Mouse (Mus musculus) heart, embryonic 13.5 days (tissue): ENCODE measurements around the gene Ngly1. TPM values are rescaled to one million over a fixed set of nuclear protein-coding genes. Genes with fewer than 3 reads are reported as not detected.
A peak's percentile ranks its signal among the peaks of the same experiment; 100 is the strongest.

Experiments
- ATAC-seq: fragments of 200-750 bp; cut with Nextera tagmentation; 2 replicates; pipeline ENCODE4 v1.8.0; 2017; ENCODE audit warnings: moderate TSS enrichment; ENCODE audit not compliant: insufficient number of reproducible peaks, low FRiP score, low TSS enrichment; ENCODE audit errors: extremely low read depth
- H3K27ac ChIP-seq: fragments of 300-500 bp; sonication (generic); replicated peaks from 2 replicates; pipeline ENCODE4 v1.5.1; 2015; ENCODE audit warnings: moderate library complexity, mild to moderate bottlenecking, inconsistent platforms
- H3K27me3 ChIP-seq: fragments of 300-500 bp; sonication (generic); replicated peaks from 2 replicates; pipeline ENCODE4 v1.6.1; 2015; ENCODE audit warnings: mild to moderate bottlenecking, inconsistent platforms
- H3K36me3 ChIP-seq: fragments of 300-500 bp; sonication (generic); 2 replicates; pipeline ENCODE4 v1.6.1; 2015; ENCODE audit warnings: mild to moderate bottlenecking, inconsistent platforms
- H3K4me1 ChIP-seq: fragments of 300-500 bp; sonication (generic); 2 replicates; pipeline ENCODE4 v1.6.1; 2015; ENCODE audit warnings: inconsistent platforms
- H3K4me2 ChIP-seq: fragments of 300-500 bp; sonication (generic); 2 replicates; pipeline ENCODE4 v1.6.1; 2015; ENCODE audit warnings: inconsistent platforms, mild to moderate bottlenecking, moderate library complexity
- H3K4me3 ChIP-seq: fragments of 300-500 bp; sonication (generic); 2 replicates; pipeline ENCODE4 v1.5.1; 2015; ENCODE audit warnings: moderate library complexity, mild to moderate bottlenecking, inconsistent platforms
- H3K9ac ChIP-seq: fragments of 300-500 bp; sonication (generic); 2 replicates; pipeline ENCODE4 v1.6.1; 2015; ENCODE audit warnings: inconsistent platforms, mild to moderate bottlenecking, moderate library complexity
- H3K9me3 ChIP-seq: fragments of 300-500 bp; sonication (generic); 2 replicates; pipeline ENCODE4 v1.6.1; 2016; ENCODE audit warnings: inconsistent platforms
- WGBS: fragments of 180-500 bp; shearing (Covaris S2); methylation state at CpG from one replicate; pipeline ENCODE4 v1.1.7; 2015; ENCODE audit warnings: mixed read lengths; 5-methylcytosine and 5-hydroxymethylcytosine counted together
- polyA plus RNA-seq: library from polyadenylated mRNA; unstranded; fragments of >200 nt; fragmentation: Nextera tagmentation; extraction: Ambion mirVana; gene quantifications from 2 replicates; pipeline ENCODE4 v1.2.1, GENCODE M21; 2015

The Ngly1 gene
- 22.1 and 22.4 TPM in 2 replicates for polyA plus RNA-seq

GRCm38 (mm10) chr14:16249171-16249874, at the start of gene Ngly1, which contains the start of gene Oxsm:
Gene Ngly1, plus strand, starts transcription at chr14:16249280.
Gene Oxsm, minus strand, starts transcription at chr14:16249808.
- under 1% methylated on average over 59 of the region's 65 CpGs for WGBS
- Histone ChIP-seq H3K4me3 (peak within 1 kb of the TSS; percentile 75), H3K4me1 (peaks cover 19% of the 10 kb centered on the region), H3K9me3 (no peaks in the 10 kb centered on the region), H3K4me2 (peak within 1 kb of the TSS; percentile 87), H3K27me3 (no peaks in the 10 kb centered on the region), H3K36me3 (peaks cover 2% of the 10 kb centered on the region; the same call in 1 of the 2 replicates), H3K9ac (peak within 1 kb of the TSS; percentile 92), H3K27ac (peak within 1 kb of the TSS; percentile 89)
- ATAC-seq, result peak; percentile 98

GRCm38 (mm10) chr14:16200220-16200912, 48.7 kb upstream of the Ngly1 start:
- Histone ChIP-seq H3K4me2 (peak overlapping the region; percentile 28), H3K9me3 (no peaks in the 10 kb centered on the region), H3K36me3 (no peaks in the 10 kb centered on the region), H3K27ac (peak overlapping the region; percentile 25), H3K9ac (peak overlapping the region; percentile 28; the same call in 1 of the 2 replicates), H3K4me1 (peaks cover 18% of the 10 kb centered on the region), H3K4me3 (no peak overlapping the region), H3K27me3 (no peaks in the 10 kb centered on the region)
- ATAC-seq, result no peak
- WGBS, result 48% methylated on average over 6 of the region's 6 CpGs

DNA sequence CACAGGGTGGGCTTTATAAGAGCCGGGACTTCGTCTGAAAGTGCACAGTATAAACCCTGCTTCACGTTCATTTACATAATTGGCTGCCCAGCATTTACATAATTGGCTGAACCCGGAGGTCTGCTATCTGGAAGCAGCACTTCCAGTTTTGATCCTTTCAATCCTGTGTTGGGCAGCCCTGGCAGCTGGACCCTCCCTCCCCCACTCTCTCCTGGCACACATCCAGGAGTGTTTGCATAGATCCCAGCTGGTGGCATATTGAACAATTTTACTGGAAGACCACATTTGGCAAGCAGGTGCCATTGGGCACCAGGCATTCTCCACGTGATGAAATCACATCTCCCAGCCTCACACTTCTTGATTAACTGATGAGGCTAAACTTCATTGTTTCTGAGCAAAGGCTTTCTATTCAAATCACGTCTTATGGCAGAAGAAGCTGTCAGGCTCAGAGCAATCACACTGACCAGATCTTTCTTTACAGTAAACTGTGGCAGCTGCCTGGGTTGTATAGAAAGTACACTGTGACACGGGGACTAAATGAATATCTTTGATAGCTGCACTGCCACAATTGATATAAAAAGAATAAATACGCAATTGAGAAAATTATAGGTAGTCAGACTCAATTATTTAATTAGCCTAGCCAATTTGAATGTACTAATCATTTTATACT, 48.0 kb upstream of the Ngly1 start:
- H3K9me3 ChIP-seq, result no peaks in the 10 kb centered on the region
- no peak overlapping the region for H3K9ac ChIP-seq
- 45% methylated on average over 8 of the region's 8 CpGs for WGBS
- H3K36me3 ChIP-seq, result no peaks in the 10 kb centered on the region
- ATAC-seq, result no peak
- H3K27ac ChIP-seq, result peak overlapping the region; percentile 25
- H3K4me3 ChIP-seq, result no peak overlapping the region
- no peaks in the 10 kb centered on the region for H3K27me3 ChIP-seq
- H3K4me2 ChIP-seq, result peak overlapping the region; percentile 28
- peaks cover 18% of the 10 kb centered on the region for H3K4me1 ChIP-seq

DNA sequence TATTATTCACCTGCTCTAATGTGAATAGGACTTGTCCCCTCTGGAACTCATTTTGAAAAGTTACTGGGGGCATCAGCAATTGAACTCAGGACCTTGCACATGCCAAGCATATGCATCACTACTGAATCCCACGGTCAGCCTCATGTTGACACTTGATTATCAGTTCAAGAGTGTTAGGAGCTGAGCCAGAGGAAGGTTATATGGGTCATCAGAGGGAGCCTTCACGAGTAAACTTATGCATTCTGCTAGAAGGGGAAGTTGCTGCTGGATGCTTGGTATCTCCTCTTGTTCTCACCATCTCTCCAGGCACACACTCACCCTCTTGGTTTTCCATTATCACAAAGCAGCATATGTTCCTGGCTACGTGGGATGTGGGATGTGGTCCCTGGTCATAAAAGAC, 47.4 kb upstream of the Ngly1 start:
- H3K27me3 ChIP-seq, result no peaks in the 10 kb centered on the region
- no peaks in the 10 kb centered on the region for H3K9me3 ChIP-seq
- no peak overlapping the region for H3K9ac ChIP-seq
- H3K36me3 ChIP-seq, result no peaks in the 10 kb centered on the region
- no peak overlapping the region for H3K27ac ChIP-seq
- no peak overlapping the region for H3K4me3 ChIP-seq
- H3K4me2 ChIP-seq, result no peak overlapping the region
- no peak for ATAC-seq
- WGBS, result 12% methylated on average over 3 of the region's 3 CpGs
- peaks cover 18% of the 10 kb centered on the region for H3K4me1 ChIP-seq

DNA sequence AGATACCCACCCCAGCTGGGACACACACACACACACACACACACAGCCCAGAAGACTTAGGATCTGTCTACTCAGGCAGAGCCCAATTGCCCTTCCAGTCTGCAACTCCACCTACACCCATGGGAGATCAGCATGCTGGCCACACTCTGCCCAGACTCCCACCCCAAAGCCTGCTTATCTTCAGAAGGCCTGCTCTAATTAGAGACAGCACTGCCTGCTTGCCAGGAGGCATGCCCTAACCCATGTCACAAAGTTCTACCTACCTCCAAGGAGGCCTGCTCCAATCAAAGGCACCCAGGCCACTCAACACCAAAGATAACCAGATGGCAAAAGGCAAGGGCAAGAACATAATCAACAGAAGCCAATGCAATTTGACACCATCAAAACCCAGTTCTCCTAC, 41.4 kb upstream of the Ngly1 start:
- H3K4me1 ChIP-seq, result no peaks in the 10 kb centered on the region
- H3K4me2 ChIP-seq, result no peak overlapping the region
- no peak overlapping the region for H3K27ac ChIP-seq
- no peaks in the 10 kb centered on the region for H3K27me3 ChIP-seq
- no peak overlapping the region for H3K9ac ChIP-seq
- ATAC-seq, result no peak
- H3K4me3 ChIP-seq, result no peak overlapping the region
- H3K9me3 ChIP-seq, result no peaks in the 10 kb centered on the region
- H3K36me3 ChIP-seq, result no peaks in the 10 kb centered on the region

DNA sequence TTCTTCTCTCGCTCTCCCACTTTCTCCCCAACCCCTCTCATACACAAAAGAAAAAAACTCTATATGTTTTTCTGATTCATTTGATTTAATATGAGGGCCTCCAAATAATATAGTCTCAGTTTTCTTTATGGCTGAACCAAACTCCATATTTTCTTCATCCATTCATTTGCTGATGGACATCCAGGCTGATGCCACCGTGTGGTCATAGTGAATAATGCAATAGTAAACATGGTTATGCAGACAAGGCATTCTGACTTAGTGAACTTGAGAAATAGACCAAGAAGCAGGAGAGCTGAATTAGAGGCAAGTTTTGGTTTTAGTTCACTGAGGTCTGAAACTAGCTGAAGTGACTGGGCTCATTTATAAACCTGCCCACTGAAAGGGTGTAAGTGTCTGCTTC, 30.1 kb upstream of the Ngly1 start:
- Histone ChIP-seq H3K4me3 (no peak overlapping the region), H3K27ac (no peak overlapping the region), H3K4me2 (no peak overlapping the region), H3K27me3 (no peaks in the 10 kb centered on the region), H3K9me3 (no peaks in the 10 kb centered on the region), H3K36me3 (no peaks in the 10 kb centered on the region), H3K4me1 (no peaks in the 10 kb centered on the region), H3K9ac (no peak overlapping the region)
- 57% methylated on average over 2 of the region's 2 CpGs for whole genome bisulfite sequencing
- no peak for ATAC-seq

- no peak for ATAC-seq
Measured at GRCm38 (mm10) chr14:16229395-16229794, 19.7 kb upstream of the Ngly1 start.

DNA sequence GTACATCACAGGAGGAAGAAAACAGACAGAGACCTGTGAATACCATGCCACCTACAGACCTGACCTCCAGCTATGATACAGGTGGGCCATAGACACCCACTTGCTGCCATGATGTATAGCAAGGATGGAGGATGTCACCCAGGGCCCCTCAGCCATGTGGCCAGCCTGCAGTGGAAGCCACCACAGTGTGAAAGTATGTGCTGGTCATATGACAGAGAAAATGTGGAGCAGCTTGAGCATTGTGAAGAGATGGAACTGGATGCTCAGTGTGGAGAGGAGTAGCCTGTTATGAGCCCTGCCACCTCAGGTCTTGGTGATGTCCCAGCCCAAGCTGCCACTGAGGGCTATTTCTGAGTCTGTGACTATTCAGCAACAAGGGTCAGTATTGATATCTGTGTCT, 18.5 kb upstream of the Ngly1 start:
- H3K9ac ChIP-seq, result no peak overlapping the region
- H3K4me3 ChIP-seq, result no peak overlapping the region
- no peaks in the 10 kb centered on the region for H3K4me1 ChIP-seq
- no peaks in the 10 kb centered on the region for H3K9me3 ChIP-seq
- no peak overlapping the region for H3K27ac ChIP-seq
- ATAC-seq, result no peak
- H3K36me3 ChIP-seq, result no peaks in the 10 kb centered on the region
- no peaks in the 10 kb centered on the region for H3K27me3 ChIP-seq
- H3K4me2 ChIP-seq, result no peak overlapping the region

More at GRCm38 (mm10) chr14:16229395-16229794, 19.7 kb upstream of the Ngly1 start:
- no peaks in the 10 kb centered on the region for H3K4me1 ChIP-seq
- H3K9me3 ChIP-seq, result no peaks in the 10 kb centered on the region
- H3K9ac ChIP-seq, result no peak overlapping the region
- 70% methylated on average over 2 of the region's 2 CpGs for WGBS
- H3K4me2 ChIP-seq, result no peak overlapping the region
- H3K4me3 ChIP-seq, result no peak overlapping the region
- H3K27me3 ChIP-seq, result no peaks in the 10 kb centered on the region
- H3K27ac ChIP-seq, result no peak overlapping the region
- no peaks in the 10 kb centered on the region for H3K36me3 ChIP-seq

DNA sequence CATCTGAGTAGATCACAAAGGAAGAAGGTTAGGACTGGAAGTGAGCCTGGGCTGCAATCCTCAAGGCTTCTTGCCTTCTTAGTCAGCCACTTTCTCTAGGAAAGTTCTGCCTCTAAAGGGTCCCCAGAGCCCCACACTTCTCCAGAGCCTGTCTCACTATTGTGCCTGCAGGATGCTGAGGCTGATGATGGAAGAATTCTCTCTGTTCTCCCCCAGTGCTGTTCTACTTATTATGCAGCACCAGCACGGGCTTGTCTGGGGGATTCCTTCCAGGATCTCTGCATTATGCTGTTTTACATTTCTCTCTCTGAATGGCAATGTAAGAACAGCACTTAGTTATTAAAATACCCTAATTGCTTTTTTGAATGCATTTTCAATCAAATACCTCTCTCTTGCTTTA, 15.6 kb upstream of the Ngly1 start:
- no peaks in the 10 kb centered on the region for H3K4me1 ChIP-seq
- H3K27me3 ChIP-seq, result no peaks in the 10 kb centered on the region
- WGBS, result 33% methylated on average over 1 of the region's 1 CpGs
- H3K9me3 ChIP-seq, result peaks cover 4% of the 10 kb centered on the region; the same call in 1 of the 2 replicates
- ATAC-seq, result no peak
- no peak overlapping the region for H3K27ac ChIP-seq
- no peak overlapping the region for H3K9ac ChIP-seq
- no peak overlapping the region for H3K4me2 ChIP-seq
- no peaks in the 10 kb centered on the region for H3K36me3 ChIP-seq
- no peak overlapping the region for H3K4me3 ChIP-seq

DNA sequence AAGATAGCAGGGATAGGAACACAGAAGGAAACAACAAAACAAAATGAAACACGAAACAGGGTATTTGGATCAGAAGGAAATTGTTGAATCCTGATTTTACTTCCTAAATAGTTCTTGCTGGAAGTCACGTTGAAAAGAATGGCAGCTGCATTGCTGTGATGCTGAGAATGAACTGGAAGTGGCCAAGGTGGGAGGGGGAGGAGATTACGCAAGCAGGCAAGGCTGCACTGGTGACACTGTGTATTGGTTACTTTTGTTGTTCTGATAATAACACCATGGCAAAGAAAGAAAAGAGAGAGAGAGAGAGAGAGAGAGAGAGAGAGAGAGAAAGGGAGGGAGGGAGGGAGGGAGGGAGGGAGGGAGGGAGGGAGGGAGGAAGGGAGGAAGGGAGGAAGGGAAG, 12.6 kb upstream of the Ngly1 start:
- Histone ChIP-seq H3K4me2 (no peak overlapping the region), H3K36me3 (peaks cover 14% of the 10 kb centered on the region; the same call in 1 of the 2 replicates), H3K27ac (no peak overlapping the region), H3K4me3 (no peak overlapping the region), H3K27me3 (no peaks in the 10 kb centered on the region), H3K9ac (no peak overlapping the region), H3K9me3 (peaks cover 4% of the 10 kb centered on the region; the same call in 1 of the 2 replicates), H3K4me1 (no peaks in the 10 kb centered on the region)
- WGBS, result 68% methylated on average over 3 of the region's 3 CpGs
- ATAC-seq, result no peak

DNA sequence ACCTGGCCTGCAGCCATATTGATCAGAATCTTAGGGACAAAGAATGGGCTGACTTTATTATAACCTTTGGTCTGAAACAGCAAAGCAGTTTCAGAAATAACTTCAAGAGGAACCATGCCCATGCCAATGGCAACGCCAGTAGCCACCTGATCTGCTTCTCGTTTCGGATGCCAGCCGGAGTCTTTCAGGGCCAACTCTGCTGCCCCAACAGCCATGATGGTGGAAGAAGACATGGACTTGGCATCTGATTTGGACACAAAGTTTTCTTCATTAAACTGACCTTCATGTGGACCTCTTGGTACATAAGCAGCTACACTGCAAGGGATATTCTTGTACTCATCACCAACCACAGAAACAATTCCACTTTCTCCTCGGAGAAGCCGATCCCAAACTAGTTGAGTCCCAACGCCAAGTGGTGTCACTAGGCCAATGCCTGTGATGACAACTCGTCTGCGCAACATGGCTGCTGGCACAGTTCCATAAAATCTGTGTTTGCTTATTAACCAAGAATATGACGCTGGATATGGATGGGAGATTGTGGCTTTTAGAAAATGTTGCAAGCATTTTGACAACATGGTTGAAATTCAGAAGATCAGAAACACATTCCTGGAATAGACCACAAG, 6.8 kb upstream of the Ngly1 start:
- Histone ChIP-seq H3K4me2 (peak overlapping the region; percentile 71), H3K36me3 (peaks cover 14% of the 10 kb centered on the region; the same call in 1 of the 2 replicates), H3K4me1 (peaks cover 16% of the 10 kb centered on the region), H3K27me3 (no peaks in the 10 kb centered on the region), H3K27ac (no peak overlapping the region), H3K4me3 (peak overlapping the region; percentile 73), H3K9me3 (peaks cover 4% of the 10 kb centered on the region; the same call in 1 of the 2 replicates), H3K9ac (peak overlapping the region; percentile 86; the same call in 1 of the 2 replicates)
- ATAC-seq, result no peak
- 94% methylated on average over 10 of the region's 10 CpGs for WGBS
